Mouse (Mus musculus) central nervous system, embryonic 18 days (tissue): ENCODE results near the gene Gm17662. TPM values are rescaled to one million over a fixed set of nuclear protein-coding genes. Genes with fewer than 3 reads are reported as not detected.

ENCODE experiments used
- polyA plus RNA-seq: library from polyadenylated mRNA; depleted of rRNA; stranded (reverse); fragments of >200 nt; gene quantifications from 2 replicates; pipeline ENCODE4 v1.2.3, GENCODE M21; 2012; rRNA removed

Gm17662 gene
- polyA plus RNA-seq, result not detected in 2 replicates

GRCm38 (mm10) chr4:104857029-104857428 lies at the start of gene Gm17662:
Gene Gm17662 (plus strand): TSS chr4:104857329.

GRCm38 (mm10) chr4:104876323-104876722 lies 19.2 kb downstream of the Gm17662 start, which contains the start of gene C8a:
Gene C8a (minus strand): TSS chr4:104876398.

Other genes starting within 250 kb of the Gm17662 start
- gene C8b, start 91.0 kb upstream of the Gm17662 start, polyA plus RNA-seq, result 0.19 and 0.34 TPM in 2 replicates
- 0.01 TPM in 2 replicates for gene C8a, start 19.1 kb downstream of the Gm17662 start, polyA plus RNA-seq
- 0.38 and 0.55 TPM in 2 replicates for gene Fyb2, start 56.1 kb downstream of the Gm17662 start, polyA plus RNA-seq